Mouse (Mus musculus): ENCODE results near the gene Pigo. TPM values are rescaled to one million over a fixed set of nuclear protein-coding genes. Genes with fewer than 3 reads are reported as not detected.
A peak's percentile ranks its signal among the peaks of the same experiment; 100 is the strongest.

The Pigo gene
- polyA plus RNA-seq (2014; fragmentation: Nextera tagmentation; extraction: Ambion mirVana) = 21.7 and 22.7 TPM in 2 replicates

- ATAC-seq (ENCODE audit: insufficient number of reproducible peaks, low FRiP score, low TSS enrichment, low read depth) (peak; percentile 87), DNase-seq (ENCODE audit: low spot score) (peak; percentile 95)
- Histone ChIP-seq H3K4me2 (ENCODE audit: low read depth, severe bottlenecking) (peak within 1 kb of the TSS; percentile 75), H3K4me3 (ENCODE audit: low read depth, low read length) (peak within 1 kb of the TSS; percentile 62), H3K36me3 (ENCODE audit: control insufficient read depth, insufficient read depth, low read length) (peaks cover 19% of the 10 kb centered on the region), H3K9me3 (ENCODE audit: control insufficient read depth, low read length) (no peaks in the 10 kb centered on the region), H3K27ac (replicated peaks; ENCODE audit: low read depth, low read length) (0 out of 2 replicates have a peak within 1 kb of the TSS, but pooled peaks have one; percentile 42), H3K27me3 (ENCODE audit: control insufficient read depth, insufficient read depth, low read length) (no peaks in the 10 kb centered on the region), H3K9ac (ENCODE audit: low read length) (peak within 1 kb of the TSS; percentile 69), H3K4me1 (ENCODE audit: control insufficient read depth, insufficient read depth, low read length) (peaks cover 7% of the 10 kb centered on the region; the same call in 1 of the 2 replicates)
- whole genome bisulfite sequencing = 7% methylated on average over 42 of the region's 42 CpGs
Measured at GRCm38 (mm10) chr4:43025084-43025960, at the start of gene Pigo. Gene Pigo (minus strand): TSS chr4:43025819.

- Histone ChIP-seq H3K4me2 (ENCODE audit: low read depth, severe bottlenecking) (no peak overlapping the region), H3K9ac (ENCODE audit: low read length) (no peak overlapping the region), H3K4me1 (ENCODE audit: control insufficient read depth, insufficient read depth, low read length) (no peaks in the 10 kb centered on the region), H3K27me3 (ENCODE audit: control insufficient read depth, insufficient read depth, low read length) (no peaks in the 10 kb centered on the region), H3K36me3 (ENCODE audit: control insufficient read depth, insufficient read depth, low read length) (no peaks in the 10 kb centered on the region), H3K4me3 (ENCODE audit: low read depth, low read length) (no peak overlapping the region), H3K9me3 (ENCODE audit: control insufficient read depth, low read length) (no peaks in the 10 kb centered on the region), H3K27ac (replicated peaks; ENCODE audit: low read depth, low read length) (no peak overlapping the region)
- no peak for DNase-seq (ENCODE audit: low spot score)
- no peak for ATAC-seq (ENCODE audit: insufficient number of reproducible peaks, low FRiP score, low TSS enrichment, low read depth)
Measured at GRCm38 (mm10) chr4:43074923-43075322, 49.3 kb upstream of the Pigo start.

- 0 out of 2 replicates have a peak, but pooled peaks cover 2% of the 10 kb centered on the region for H3K27me3 ChIP-seq (ENCODE audit: control insufficient read depth, insufficient read depth, low read length)
- no peak overlapping the region for H3K4me3 ChIP-seq (ENCODE audit: low read depth, low read length)
- no peaks in the 10 kb centered on the region for H3K9me3 ChIP-seq (ENCODE audit: control insufficient read depth, low read length)
- no peaks in the 10 kb centered on the region for H3K4me1 ChIP-seq (ENCODE audit: control insufficient read depth, insufficient read depth, low read length)
- 90% methylated on average over 4 of the region's 4 CpGs for WGBS
- ATAC-seq (ENCODE audit: insufficient number of reproducible peaks, low FRiP score, low TSS enrichment, low read depth) (no peak), DNase-seq (ENCODE audit: low spot score) (no peak)
- no peak overlapping the region for H3K27ac ChIP-seq (replicated peaks; ENCODE audit: low read depth, low read length)
- no peaks in the 10 kb centered on the region for H3K36me3 ChIP-seq (ENCODE audit: control insufficient read depth, insufficient read depth, low read length)
- H3K4me2 ChIP-seq (ENCODE audit: low read depth, severe bottlenecking) = no peak overlapping the region
- H3K9ac ChIP-seq (ENCODE audit: low read length) = no peak overlapping the region
Measured at GRCm38 (mm10) chr4:43065471-43065870, 39.9 kb upstream of the Pigo start.

GRCm38 (mm10) chr4:43060286-43060685, 34.7 kb upstream of the Pigo start:
- ATAC-seq (ENCODE audit: insufficient number of reproducible peaks, low FRiP score, low TSS enrichment, low read depth) = no peak
- H3K27me3 ChIP-seq (ENCODE audit: control insufficient read depth, insufficient read depth, low read length) = peaks cover 17% of the 10 kb centered on the region; the same call in 1 of the 2 replicates
- no peak for DNase-seq (ENCODE audit: low spot score)
- 0 out of 2 replicates have a peak, but pooled peaks cover 4% of the 10 kb centered on the region for H3K4me1 ChIP-seq (ENCODE audit: control insufficient read depth, insufficient read depth, low read length)
- no peak overlapping the region for H3K4me2 ChIP-seq (ENCODE audit: low read depth, severe bottlenecking)
- WGBS = 70% methylated on average over 3 of the region's 3 CpGs
- no peak overlapping the region for H3K27ac ChIP-seq (replicated peaks; ENCODE audit: low read depth, low read length)
- no peak overlapping the region for H3K4me3 ChIP-seq (ENCODE audit: low read depth, low read length)
- H3K36me3 ChIP-seq (ENCODE audit: control insufficient read depth, insufficient read depth, low read length) = no peaks in the 10 kb centered on the region
- no peak overlapping the region for H3K9ac ChIP-seq (ENCODE audit: low read length)
- no peaks in the 10 kb centered on the region for H3K9me3 ChIP-seq (ENCODE audit: control insufficient read depth, low read length)

GRCm38 (mm10) chr4:43059697-43060096, 34.1 kb upstream of the Pigo start:
- WGBS = 51% methylated on average over 3 of the region's 3 CpGs
- no peak for ATAC-seq (ENCODE audit: insufficient number of reproducible peaks, low FRiP score, low TSS enrichment, low read depth)
- Histone ChIP-seq H3K36me3 (ENCODE audit: control insufficient read depth, insufficient read depth, low read length) (no peaks in the 10 kb centered on the region), H3K9ac (ENCODE audit: low read length) (no peak overlapping the region), H3K4me3 (ENCODE audit: low read depth, low read length) (peak overlapping the region; percentile 56), H3K9me3 (ENCODE audit: control insufficient read depth, low read length) (no peaks in the 10 kb centered on the region), H3K27ac (replicated peaks; ENCODE audit: low read depth, low read length) (no peak overlapping the region), H3K4me1 (ENCODE audit: control insufficient read depth, insufficient read depth, low read length) (0 out of 2 replicates have a peak, but pooled peaks cover 4% of the 10 kb centered on the region), H3K27me3 (ENCODE audit: control insufficient read depth, insufficient read depth, low read length) (peaks cover 17% of the 10 kb centered on the region; the same call in 1 of the 2 replicates), H3K4me2 (ENCODE audit: low read depth, severe bottlenecking) (peak overlapping the region; percentile 96)
- DNase-seq (ENCODE audit: low spot score) = no peak

- Histone ChIP-seq H3K4me3 (ENCODE audit: low read depth, low read length) (peak within 1 kb of the TSS; percentile 56), H3K27ac (replicated peaks; ENCODE audit: low read depth, low read length) (no peak within 1 kb of the TSS), H3K9ac (ENCODE audit: low read length) (peak within 1 kb of the TSS; percentile 57), H3K36me3 (ENCODE audit: control insufficient read depth, insufficient read depth, low read length) (no peaks in the 10 kb centered on the region), H3K27me3 (ENCODE audit: control insufficient read depth, insufficient read depth, low read length) (peaks cover 17% of the 10 kb centered on the region; the same call in 1 of the 2 replicates), H3K4me1 (ENCODE audit: control insufficient read depth, insufficient read depth, low read length) (0 out of 2 replicates have a peak, but pooled peaks cover 4% of the 10 kb centered on the region), H3K9me3 (ENCODE audit: control insufficient read depth, low read length) (no peaks in the 10 kb centered on the region), H3K4me2 (ENCODE audit: low read depth, severe bottlenecking) (peak within 1 kb of the TSS; percentile 96)
- DNase-seq (ENCODE audit: low spot score) = peak; percentile 88
- 1% methylated on average over 88 of the region's 90 CpGs for WGBS
- ATAC-seq (ENCODE audit: insufficient number of reproducible peaks, low FRiP score, low TSS enrichment, low read depth) = peak; percentile 87
Measured at GRCm38 (mm10) chr4:43058753-43059654, 33.4 kb upstream of the Pigo start, which contains the start of gene Unc13b. Gene Unc13b (plus strand): TSS chr4:43058953.

GRCm38 (mm10) chr4:43058392-43058752, 32.8 kb upstream of the Pigo start:
- H3K9me3 ChIP-seq (ENCODE audit: control insufficient read depth, low read length) = no peaks in the 10 kb centered on the region
- peak overlapping the region; percentile 96 for H3K4me2 ChIP-seq (ENCODE audit: low read depth, severe bottlenecking)
- no peaks in the 10 kb centered on the region for H3K36me3 ChIP-seq (ENCODE audit: control insufficient read depth, insufficient read depth, low read length)
- ATAC-seq (ENCODE audit: insufficient number of reproducible peaks, low FRiP score, low TSS enrichment, low read depth) (peak; percentile 20; the same call in 1 of the 2 replicates), DNase-seq (ENCODE audit: low spot score) (no peak)
- H3K4me3 ChIP-seq (ENCODE audit: low read depth, low read length) = peak overlapping the region; percentile 56; the same call in 1 of the 2 replicates
- 0 out of 2 replicates have a peak, but pooled peaks cover 4% of the 10 kb centered on the region for H3K4me1 ChIP-seq (ENCODE audit: control insufficient read depth, insufficient read depth, low read length)
- no peak overlapping the region for H3K9ac ChIP-seq (ENCODE audit: low read length)
- WGBS = 26% methylated on average over 8 of the region's 8 CpGs
- H3K27me3 ChIP-seq (ENCODE audit: control insufficient read depth, insufficient read depth, low read length) = peaks cover 17% of the 10 kb centered on the region; the same call in 1 of the 2 replicates
- H3K27ac ChIP-seq (replicated peaks; ENCODE audit: low read depth, low read length) = no peak overlapping the region

GRCm38 (mm10) chr4:43057654-43058053, 32.0 kb upstream of the Pigo start:
- no peaks in the 10 kb centered on the region for H3K36me3 ChIP-seq (ENCODE audit: control insufficient read depth, insufficient read depth, low read length)
- H3K27ac ChIP-seq (replicated peaks; ENCODE audit: low read depth, low read length) = no peak overlapping the region
- ATAC-seq (ENCODE audit: insufficient number of reproducible peaks, low FRiP score, low TSS enrichment, low read depth) = no peak
- H3K4me2 ChIP-seq (ENCODE audit: low read depth, severe bottlenecking) = no peak overlapping the region
- no peak overlapping the region for H3K4me3 ChIP-seq (ENCODE audit: low read depth, low read length)
- WGBS = 91% methylated on average over 5 of the region's 5 CpGs
- H3K27me3 ChIP-seq (ENCODE audit: control insufficient read depth, insufficient read depth, low read length) = peaks cover 17% of the 10 kb centered on the region; the same call in 1 of the 2 replicates
- DNase-seq (ENCODE audit: low spot score) = no peak
- H3K4me1 ChIP-seq (ENCODE audit: control insufficient read depth, insufficient read depth, low read length) = 0 out of 2 replicates have a peak, but pooled peaks cover 4% of the 10 kb centered on the region
- no peaks in the 10 kb centered on the region for H3K9me3 ChIP-seq (ENCODE audit: control insufficient read depth, low read length)
- H3K9ac ChIP-seq (ENCODE audit: low read length) = no peak overlapping the region
